Mouse (Mus musculus) heart, adult 2 months (tissue): Measurements from ENCODE around the gene Ikzf3. TPM values are rescaled to one million over a fixed set of nuclear protein-coding genes. Genes with fewer than 3 reads are reported as not detected.

ENCODE experiments used
- DNase-seq, 2 experiments: peaks; one replicate each; pipeline ENCODE4 v3.0.0; 2021
- H3K27ac ChIP-seq: fragments of 200-600 bp; 2 replicates; pipeline ENCODE4 v1.8.1; 2022
- H3K27me3 ChIP-seq: fragments of 200-500 bp; 2 replicates; pipeline ENCODE4 v1.6.1; 2012; ENCODE audit warnings: mild to moderate bottlenecking, low read length, inconsistent platforms, mixed read lengths; ENCODE audit not compliant: control insufficient read depth, insufficient read depth
- H3K36me3 ChIP-seq: fragments of 200-500 bp; 2 replicates; pipeline ENCODE4 v1.6.1; 2012; ENCODE audit warnings: low read length, inconsistent platforms; ENCODE audit not compliant: control insufficient read depth, insufficient read depth
- H3K4me1 ChIP-seq: fragments of 200-500 bp; 2 replicates; pipeline ENCODE4 v1.6.1; 2011; ENCODE audit warnings: low read length; ENCODE audit not compliant: control insufficient read depth, insufficient read depth
- H3K4me3 ChIP-seq: fragments of 200-600 bp; 2 replicates; pipeline ENCODE4 v1.8.1; 2022
- H3K79me2 ChIP-seq: fragments of 200-500 bp; replicated peaks from 2 replicates; pipeline ENCODE4 v1.6.1; 2012; ENCODE audit warnings: mild to moderate bottlenecking, inconsistent platforms, low read length, moderate library complexity, mixed read lengths; ENCODE audit not compliant: control insufficient read depth, insufficient read depth
- H3K9ac ChIP-seq: fragments of 200-500 bp; 2 replicates; pipeline ENCODE4 v1.6.1; 2012; ENCODE audit warnings: low read depth, mild to moderate bottlenecking, control low read depth, inconsistent platforms, low read length, mixed read lengths
- CTCF ChIP-seq: fragments of 200-600 bp; IDR thresholded peaks from 2 replicates; pipeline ENCODE4 v1.8.1; 2022; ENCODE audit warnings: antibody characterized with exemption, mild to moderate bottlenecking, moderate library complexity
- EP300 ChIP-seq: fragments of 200-500 bp; IDR thresholded peaks from 2 replicates; pipeline ENCODE4 v1.6.1; 2011; ENCODE audit warnings: low read depth, low read length, control low read depth; ENCODE audit not compliant: insufficient read depth
- POLR2A ChIP-seq: fragments of 200-500 bp; IDR thresholded peaks from 2 replicates; pipeline ENCODE4 v1.6.1; 2011; ENCODE audit warnings: mild to moderate bottlenecking, low read depth, low read length, control low read depth; ENCODE audit not compliant: insufficient read depth
- WGBS: fragments of 180-500 bp; shearing (Covaris S2); methylation state at CpG from one replicate; pipeline ENCODE4 v1.1.7; 2018; 5-methylcytosine and 5-hydroxymethylcytosine counted together
- intact Hi-C: fragments of 180-260 bp; cut with DNase I; formaldehyde crosslinking; loops from one replicate; pipeline ENCODE4 v1.15.1; 2025
- polyA plus RNA-seq: library from polyadenylated mRNA; depleted of rRNA; stranded (reverse); fragments of >200 nt; gene quantifications from 2 replicates; pipeline ENCODE4 v1.2.3, GENCODE M21; 2012
- total RNA-seq, 2 experiments: library from RNA; stranded (reverse); gene quantifications; 2 replicates each; pipeline ENCODE4 v1.2.3; 2021

Ikzf3 gene
- total and polyA plus RNA-seq, 3 experiments = 0.94 to 1.5 (median 1.5) TPM

DNA sequence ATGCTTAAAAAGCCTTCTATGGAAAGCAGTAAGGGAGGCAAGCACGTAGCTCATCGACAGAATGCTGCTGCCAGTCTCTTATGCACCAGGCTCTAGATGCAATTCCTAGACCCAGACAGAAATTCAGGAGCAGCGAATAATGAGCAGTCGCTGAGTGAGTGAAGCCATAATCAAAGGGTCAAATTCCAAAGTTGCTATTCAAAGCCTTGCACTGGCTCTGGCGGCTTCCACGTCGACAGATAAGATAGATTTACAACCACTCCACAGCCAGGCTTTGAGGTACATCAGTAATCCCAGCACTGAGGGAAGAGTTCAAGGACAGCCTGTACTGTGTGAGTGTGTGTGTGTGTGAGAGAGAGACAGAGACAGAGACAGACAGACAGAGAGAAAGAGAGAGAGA, 15.1 kb upstream of the Ikzf3 start:
- intact Hi-C loops = no loop called here
- no peak overlapping the region for H3K9ac ChIP-seq
- TF ChIP-seq CTCF (no peak), EP300 (no peak), POLR2A (no peak)
- H3K79me2 ChIP-seq = no peaks in the 10 kb centered on the region
- no peak overlapping the region for H3K27ac ChIP-seq
- H3K27me3 ChIP-seq = no peaks in the 10 kb centered on the region
- DNase-seq = no peak
- no peaks in the 10 kb centered on the region for H3K4me1 ChIP-seq
- no peaks in the 10 kb centered on the region for H3K36me3 ChIP-seq
- WGBS = 23% methylated on average over 7 of the region's 7 CpGs
- no peak overlapping the region for H3K4me3 ChIP-seq

DNA sequence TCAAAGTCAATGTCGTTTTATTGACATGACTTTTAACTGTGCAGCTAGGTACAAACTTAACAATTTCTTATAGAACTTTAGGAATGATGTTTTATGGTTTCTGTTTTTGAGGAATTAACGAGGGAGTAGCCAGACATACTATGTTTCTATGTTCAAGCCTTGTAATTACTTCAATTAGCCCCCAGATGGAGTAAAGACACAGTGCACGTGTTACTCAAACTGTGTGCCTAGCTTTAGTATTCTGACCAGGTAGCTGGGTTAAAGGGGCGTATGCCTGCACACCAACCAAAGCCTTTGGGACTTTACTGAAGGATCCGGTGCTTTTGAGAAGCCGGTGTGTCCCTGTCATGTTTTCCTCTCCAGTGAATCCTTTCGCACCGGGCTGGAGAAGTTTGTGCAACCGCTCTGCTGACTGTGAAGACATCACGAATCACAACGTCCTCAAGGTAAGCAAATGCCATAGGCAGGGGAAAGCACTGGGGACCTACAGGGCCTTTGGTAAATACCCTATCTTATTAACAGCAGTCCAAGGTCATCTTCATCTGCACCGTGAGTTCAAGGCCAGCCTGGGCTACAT, 9.4 kb upstream of the Ikzf3 start:
- no peak overlapping the region for H3K4me3 ChIP-seq
- DNase-seq = no peak
- 61% methylated on average over 12 of the region's 12 CpGs for WGBS
- 0 out of 2 replicates have a peak, but pooled peaks cover 3% of the 10 kb centered on the region for H3K4me1 ChIP-seq
- H3K9ac ChIP-seq = no peak overlapping the region
- no peaks in the 10 kb centered on the region for H3K36me3 ChIP-seq
- H3K27ac ChIP-seq = no peak overlapping the region
- H3K27me3 ChIP-seq = no peaks in the 10 kb centered on the region
- intact Hi-C loops = no loop called here
- H3K79me2 ChIP-seq = no peaks in the 10 kb centered on the region
- TF ChIP-seq CTCF (peak; percentile 66), POLR2A (no peak), EP300 (no peak)

DNA sequence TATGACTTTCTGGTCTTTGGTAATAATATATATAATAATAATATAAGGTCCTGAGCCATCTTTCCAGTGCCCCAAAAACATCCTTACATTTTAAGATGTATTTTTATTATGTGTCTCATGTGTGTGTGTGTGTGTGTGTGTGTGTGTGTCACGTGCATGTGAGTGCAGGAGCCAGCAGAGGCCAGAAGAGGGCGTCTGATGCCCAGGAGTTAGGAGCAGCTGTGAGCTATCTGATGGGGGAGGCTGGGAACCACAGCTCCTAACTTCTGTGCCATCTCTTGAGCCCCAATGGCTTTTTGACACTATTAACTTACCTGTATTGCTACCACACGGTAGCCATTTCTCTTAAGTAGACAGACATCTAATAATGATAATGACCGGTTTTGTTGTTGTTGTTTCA, 8.1 kb upstream of the Ikzf3 start:
- H3K4me1 ChIP-seq = 0 out of 2 replicates have a peak, but pooled peaks cover 3% of the 10 kb centered on the region
- no peak overlapping the region for H3K9ac ChIP-seq
- intact Hi-C loops = no loop called here
- H3K4me3 ChIP-seq = no peak overlapping the region
- H3K27ac ChIP-seq = no peak overlapping the region
- WGBS = 89% methylated on average over 4 of the region's 4 CpGs
- DNase-seq = no peak
- H3K27me3 ChIP-seq = 0 out of 2 replicates have a peak, but pooled peaks cover 3% of the 10 kb centered on the region
- TF ChIP-seq EP300 = no peak
- no peak for TF ChIP-seq CTCF
- no peak for TF ChIP-seq POLR2A
- no peaks in the 10 kb centered on the region for H3K36me3 ChIP-seq
- H3K79me2 ChIP-seq = no peaks in the 10 kb centered on the region

DNA sequence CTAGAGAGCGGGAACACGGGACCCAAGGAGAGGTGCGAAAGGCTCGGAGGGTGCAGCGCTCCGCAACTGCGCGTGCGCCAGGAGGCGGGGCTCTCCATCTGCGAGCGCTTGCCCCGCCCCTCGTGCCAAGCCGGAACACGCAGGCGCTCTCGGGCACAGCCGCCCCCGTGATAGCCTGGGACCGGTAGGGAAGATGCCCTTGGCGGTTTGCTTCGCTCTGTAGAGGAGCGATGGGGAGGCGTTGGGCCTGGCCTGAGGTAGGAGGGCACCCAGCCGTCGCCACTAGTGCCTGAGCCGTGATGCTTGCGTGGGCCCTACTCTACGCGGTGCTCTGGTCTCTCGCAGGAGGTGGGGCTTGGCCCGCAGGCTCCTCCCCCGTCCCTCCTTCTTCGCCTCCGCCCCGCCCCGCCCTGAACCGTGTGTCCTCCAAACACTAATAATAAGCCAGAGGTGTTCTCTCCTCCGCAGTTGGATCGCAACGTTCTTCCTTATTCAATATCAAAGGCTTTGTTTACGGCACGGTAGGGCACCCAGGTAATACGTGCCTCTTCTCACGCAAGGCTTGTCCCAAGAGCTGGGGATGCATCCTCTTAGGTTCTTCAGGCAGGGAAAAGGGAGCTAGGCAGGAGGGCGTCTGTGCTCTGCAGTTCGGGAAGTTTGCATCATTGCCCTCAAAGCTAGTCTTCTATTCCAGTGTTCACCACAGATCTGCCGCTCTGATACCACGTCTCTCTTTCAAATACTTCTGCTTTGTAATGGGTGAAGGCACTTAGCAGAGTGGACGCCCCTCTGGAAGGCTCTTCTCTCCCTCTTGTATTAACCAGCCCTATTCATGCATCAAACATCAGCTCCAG, 5.4 kb upstream of the Ikzf3 start, which contains the start of gene Zpbp2:
Gene Zpbp2 (plus strand): TSS at position 123 of the 854 bp plus-strand sequence.
- WGBS = 2% methylated on average over 51 of the region's 51 CpGs
- peak; percentile 91 to 93 for DNase-seq

DNA sequence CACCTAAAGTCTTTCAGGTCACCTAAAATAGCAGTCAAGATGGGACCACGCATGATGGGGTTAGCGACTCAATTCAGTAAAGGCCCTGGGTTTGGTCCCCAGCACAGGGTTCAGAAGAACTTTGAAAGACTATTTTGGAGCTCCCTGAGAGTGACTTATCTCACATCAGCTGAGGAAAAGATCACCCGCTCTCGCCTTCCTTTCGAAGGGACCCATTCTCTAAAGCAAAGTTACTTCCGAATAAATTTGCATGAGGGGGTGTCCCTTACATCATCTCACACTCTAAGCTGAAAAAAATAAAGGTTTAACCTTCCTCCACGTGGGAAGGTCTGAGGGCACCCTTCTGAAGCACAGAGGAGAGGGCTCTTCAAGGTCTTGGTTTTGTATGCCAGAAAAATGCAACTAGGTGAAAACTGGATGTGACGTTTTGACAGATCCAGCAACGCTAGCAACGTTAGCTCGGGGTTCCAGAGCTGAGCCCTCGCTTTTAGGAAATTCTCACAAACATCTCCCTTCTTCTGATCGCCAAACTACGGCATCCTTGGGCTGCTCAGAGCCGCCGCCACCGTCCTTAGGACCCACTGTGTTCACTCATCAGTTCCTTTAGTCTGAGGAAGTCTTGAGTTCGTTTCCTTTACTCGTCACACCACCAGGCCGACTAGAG, 4.6 kb upstream of the Ikzf3 start:
- Histone ChIP-seq H3K4me3 (peak overlapping the region; percentile 76), H3K36me3 (no peaks in the 10 kb centered on the region), H3K27ac (no peak overlapping the region), H3K4me1 (0 out of 2 replicates have a peak, but pooled peaks cover 3% of the 10 kb centered on the region), H3K9ac (no peak overlapping the region), H3K27me3 (peaks cover 11% of the 10 kb centered on the region), H3K79me2 (no peaks in the 10 kb centered on the region)
- WGBS = 20% methylated on average over 20 of the region's 20 CpGs
- peak in 1 of 2 experiments; percentile 19 for DNase-seq
- no peak for TF ChIP-seq POLR2A
- TF ChIP-seq EP300 = no peak
- no peak for TF ChIP-seq CTCF
- intact Hi-C loops = loop anchor here (2.0 kb wide), 1 partner anchor 46 kb away; no protein-coding TSS in a partner anchor

More for the DNA sequence above, 5.4 kb upstream of the Ikzf3 start, which contains the start of gene Zpbp2:
- 0 out of 2 replicates have a peak, but pooled peaks cover 5% of the 10 kb centered on the region for H3K27me3 ChIP-seq
- 0 out of 2 replicates have a peak, but pooled peaks cover 3% of the 10 kb centered on the region for H3K4me1 ChIP-seq
- H3K9ac ChIP-seq = peak within 1 kb of the TSS; percentile 74
- intact Hi-C loops = loop anchor here (2.0 kb wide), 1 partner anchor 46 kb away; no protein-coding TSS in a partner anchor
- H3K36me3 ChIP-seq = no peaks in the 10 kb centered on the region
- TF ChIP-seq CTCF (no peak), POLR2A (peak; percentile 43)
- H3K27ac ChIP-seq = peak within 1 kb of the TSS; percentile 58; the same call in 1 of the 2 replicates
- peak within 1 kb of the TSS; percentile 76 for H3K4me3 ChIP-seq
- H3K79me2 ChIP-seq = no peaks in the 10 kb centered on the region
